8 mouse cellular contexts compared by ENCODE assay signal in genomic region chr3:89299499-89299898, GRCm38 (mm10). TPM values are rescaled to one million over a fixed set of nuclear protein-coding genes. Genes with fewer than 3 reads are reported as not detected.
DNase-seq lines count a peak whose midpoint lies in the region; ATAC-seq lines count a peak whose summit lies in the region.

No protein-coding gene starts in this region.

- no peaks in the 10 kb centered on the region for H3K4me1 ChIP-seq in forebrain, embryonic 14.5 days (ENCODE audit: control insufficient read depth, insufficient read depth, low read length)
- peaks cover 5% of the 10 kb centered on the region; the same call in 1 of the 2 replicates for H3K4me1 ChIP-seq in stomach, embryonic 16.5 days (ENCODE audit: control insufficient read depth, insufficient read depth, low read length)

- H3K4me3 ChIP-seq in forebrain, embryonic 14.5 days (ENCODE audit: low read depth, low read length) = 0 out of 2 replicates have a peak overlapping the region, but pooled peaks have one; percentile 6
- peak overlapping the region; percentile 40 for H3K4me3 ChIP-seq in stomach, embryonic 16.5 days (replicated peaks; ENCODE audit: low read length)

- H3K4me2 ChIP-seq in forebrain, embryonic 14.5 days (ENCODE audit: low read length) = peak overlapping the region; percentile 37
- peak overlapping the region; percentile 59 for H3K4me2 ChIP-seq in stomach, embryonic 16.5 days (ENCODE audit: low read depth, low read length)

- ATAC-seq in forebrain, embryonic 14.5 days = no peak
- peak; percentile 30; the same call in 1 of the 2 replicates for ATAC-seq in stomach, embryonic 16.5 days (ENCODE audit: insufficient read depth, low FRiP score)

- DNase-seq in adrenal gland, postnatal 10 days = peak; percentile 60
- DNase-seq in adrenal gland, postnatal 4 days (ENCODE audit: low spot score in 2 of 2) = no peak
- peak; percentile 43 for DNase-seq in NIH3T3 (ENCODE audit: low read depth)
- DNase-seq in forebrain, embryonic 14.5 days (ENCODE audit: low spot score) = peak; percentile 46
- DNase-seq in kidney, adult 9 months = peak; percentile 67
- peak; percentile 25 for DNase-seq in lung, postnatal 14 days
- no peak for DNase-seq in spleen, adult 12 weeks (ENCODE audit: low spot score)

- no peak overlapping the region for H3K27ac ChIP-seq in forebrain, embryonic 14.5 days (ENCODE audit: low read depth, low read length)
- 0 out of 2 replicates have a peak overlapping the region, but pooled peaks have one; percentile 17 for H3K27ac ChIP-seq in stomach, embryonic 16.5 days (ENCODE audit: low read length)

- H3K9ac ChIP-seq in forebrain, embryonic 14.5 days (ENCODE audit: low read length) = peak overlapping the region; percentile 29; the same call in 1 of the 2 replicates
- peak overlapping the region; percentile 58; the same call in 1 of the 2 replicates for H3K9ac ChIP-seq in stomach, embryonic 16.5 days (ENCODE audit: low read length)

- WGBS in forebrain, embryonic 14.5 days = 11% methylated on average over 14 of the region's 14 CpGs
- 5% methylated on average over 14 of the region's 14 CpGs for WGBS in stomach, embryonic 16.5 days

- no peaks in the 10 kb centered on the region for H3K36me3 ChIP-seq in forebrain, embryonic 14.5 days (ENCODE audit: control insufficient read depth, insufficient read depth, low read length)
- H3K36me3 ChIP-seq in stomach, embryonic 16.5 days (ENCODE audit: control insufficient read depth, insufficient read depth, low read length) = no peaks in the 10 kb centered on the region

- H3K9me3 ChIP-seq in forebrain, embryonic 14.5 days (replicated peaks; ENCODE audit: control insufficient read depth, low read length) = no peaks in the 10 kb centered on the region
- H3K9me3 ChIP-seq in stomach, embryonic 16.5 days (replicated peaks; ENCODE audit: control insufficient read depth, low read length) = no peaks in the 10 kb centered on the region

- H3K27me3 ChIP-seq in forebrain, embryonic 14.5 days (replicated peaks; ENCODE audit: control insufficient read depth, insufficient read depth, low read length) = 0 out of 2 replicates have a peak, but pooled peaks cover 2% of the 10 kb centered on the region
- no peaks in the 10 kb centered on the region; the same call in 1 of the 2 replicates for H3K27me3 ChIP-seq in stomach, embryonic 16.5 days (ENCODE audit: control insufficient read depth, insufficient read depth, low read length)

RNA-seq across cellular contexts. Expression of gene Efna1, which starts 18.6 kb away (rescaled TPM):
- total RNA-seq in adrenal gland, postnatal 10 days (2021) = 10 to 100 TPM; 25.0 to 34.3 TPM
- total RNA-seq in adrenal gland, postnatal 4 days (2021) = 10 to 100 TPM; 32.1 to 35.2 TPM
- polyA plus RNA-seq in forebrain, embryonic 14.5 days (2014; fragmentation: Nextera tagmentation; extraction: Ambion mirVana) = 10.5 and 11.6 TPM in 2 replicates
- polyA plus RNA-seq in stomach, embryonic 16.5 days (2015; fragmentation: Nextera tagmentation; extraction: Ambion mirVana) = 41.5 and 44.7 TPM in 2 replicates

RNA-seq across cellular contexts. Expression of gene Efna3, which starts 23.3 kb away (rescaled TPM):
- total RNA-seq in adrenal gland, postnatal 10 days (2021) = under 1 TPM; 0.51 to 0.73 TPM
- total RNA-seq in adrenal gland, postnatal 4 days (2021) = 1 to 10 TPM in 1 of 2 experiments, under 1 TPM in 1; 0.84 to 1.6 TPM
- 30.1 and 42.0 TPM in 2 replicates for polyA plus RNA-seq in forebrain, embryonic 14.5 days (2014; fragmentation: Nextera tagmentation; extraction: Ambion mirVana)
- polyA plus RNA-seq in stomach, embryonic 16.5 days (2015; fragmentation: Nextera tagmentation; extraction: Ambion mirVana) = 13.0 and 16.0 TPM in 2 replicates

RNA-seq across cellular contexts. Expression of gene Slc50a1, which starts 29.1 kb away (rescaled TPM):
- total RNA-seq in adrenal gland, postnatal 10 days (2021) = 10 to 100 TPM; 46.7 to 53.1 TPM
- 10 to 100 TPM; 62.4 to 63.1 TPM for total RNA-seq in adrenal gland, postnatal 4 days (2021)
- polyA plus RNA-seq in forebrain, embryonic 14.5 days (2014; fragmentation: Nextera tagmentation; extraction: Ambion mirVana) = 32.4 and 38.4 TPM in 2 replicates
- 81.7 and 83.1 TPM in 2 replicates for polyA plus RNA-seq in stomach, embryonic 16.5 days (2015; fragmentation: Nextera tagmentation; extraction: Ambion mirVana)

RNA-seq across cellular contexts. Expression of gene Efna4, which starts 38.3 kb away (rescaled TPM):
- 1 to 10 TPM; 1.7 to 2.2 TPM for total RNA-seq in adrenal gland, postnatal 10 days (2021)
- 1 to 10 TPM; 3.3 to 6.1 TPM for total RNA-seq in adrenal gland, postnatal 4 days (2021)
- polyA plus RNA-seq in forebrain, embryonic 14.5 days (2014; fragmentation: Nextera tagmentation; extraction: Ambion mirVana) = 12.3 and 14.6 TPM in 2 replicates
- 15.0 and 15.5 TPM in 2 replicates for polyA plus RNA-seq in stomach, embryonic 16.5 days (2015; fragmentation: Nextera tagmentation; extraction: Ambion mirVana)

RNA-seq across cellular contexts. Expression of gene Dpm3, which starts 40.3 kb away (rescaled TPM):
- total RNA-seq in adrenal gland, postnatal 10 days (2021) = 100 to 1,000 TPM; 115 to 122 TPM
- total RNA-seq in adrenal gland, postnatal 4 days (2021) = 100 to 1,000 TPM; 108 TPM
- polyA plus RNA-seq in forebrain, embryonic 14.5 days (2014; fragmentation: Nextera tagmentation; extraction: Ambion mirVana) = 91.5 and 112 TPM in 2 replicates
- polyA plus RNA-seq in stomach, embryonic 16.5 days (2015; fragmentation: Nextera tagmentation; extraction: Ambion mirVana) = 119 and 131 TPM in 2 replicates

Comparison
In these comparisons a context has a peak if more than half of its experiments do, and no peak if none do; other contexts are left out.
1. DNase-seq: peak in adrenal gland, postnatal 10 days (single experiment), NIH3T3 (single experiment), forebrain, embryonic 14.5 days (single experiment), kidney, adult 9 months (single experiment) and lung, postnatal 14 days (single experiment); none in adrenal gland, postnatal 4 days (0 of 2) and spleen, adult 12 weeks (single experiment).